Mouse (Mus musculus): ENCODE data around the gene Hyal4. TPM values are rescaled to one million over a fixed set of nuclear protein-coding genes. Genes with fewer than 3 reads are reported as not detected.

The Hyal4 gene
- polyA plus RNA-seq, 1 experiment from 2014 or later: not detected

Other genes starting within 250 kb of the Hyal4 start
- gene Iqub, start 233.3 kb upstream of the Hyal4 start, polyA plus RNA-seq (2015; fragmentation: Nextera tagmentation; extraction: Ambion mirVana): 0.04 TPM in 1 of 2 replicates, not detected in the other
- 395 and 397 TPM in 2 replicates for gene Ndufa5, start 220.3 kb upstream of the Hyal4 start, polyA plus RNA-seq (2015; fragmentation: Nextera tagmentation; extraction: Ambion mirVana)
- not detected in 2 replicates for gene Asb15, start 220.2 kb upstream of the Hyal4 start, polyA plus RNA-seq (2015; fragmentation: Nextera tagmentation; extraction: Ambion mirVana)
- not detected in 2 replicates for gene Lmod2, start 150.6 kb upstream of the Hyal4 start, polyA plus RNA-seq (2015; fragmentation: Nextera tagmentation; extraction: Ambion mirVana)
- gene Wasl, start 83.3 kb upstream of the Hyal4 start, polyA plus RNA-seq (2015; fragmentation: Nextera tagmentation; extraction: Ambion mirVana): 66.2 and 74.3 TPM in 2 replicates
- not detected in 2 replicates for gene Hyal6, start 15.1 kb upstream of the Hyal4 start, polyA plus RNA-seq (2015; fragmentation: Nextera tagmentation; extraction: Ambion mirVana)
- gene Spam1, start 42.9 kb downstream of the Hyal4 start, polyA plus RNA-seq (2015; fragmentation: Nextera tagmentation; extraction: Ambion mirVana): not detected in 2 replicates
- 6.3 and 9.1 TPM in 2 replicates for gene Hyal5, start 109.7 kb downstream of the Hyal4 start, polyA plus RNA-seq (2015; fragmentation: Nextera tagmentation; extraction: Ambion mirVana)
- 1.2 and 1.3 TPM in 2 replicates for gene Tmem229a, start 208.0 kb downstream of the Hyal4 start, polyA plus RNA-seq (2015; fragmentation: Nextera tagmentation; extraction: Ambion mirVana)